24 mouse cellular contexts compared by ENCODE assay signal in the genomic region with DNA sequence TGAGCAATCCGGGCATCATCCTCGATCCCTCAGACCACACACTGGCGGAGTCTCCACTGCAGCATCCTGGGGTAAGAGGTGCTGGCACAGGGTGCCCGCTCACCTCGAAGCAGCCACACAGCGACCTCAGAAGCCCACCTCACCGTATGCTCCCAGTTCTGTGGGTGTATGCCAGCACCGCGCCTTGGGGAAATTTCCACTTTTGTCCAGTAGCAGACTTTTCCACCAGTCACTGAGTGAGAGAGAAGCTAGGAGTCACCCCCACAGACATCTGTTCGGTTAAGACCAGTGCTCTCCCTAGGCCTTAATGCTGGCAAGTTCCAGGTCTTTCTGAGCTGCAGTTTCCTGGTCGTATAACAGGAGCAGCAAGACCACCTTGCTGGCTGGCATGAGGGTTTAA.
DNase-seq lines count a peak whose midpoint lies in the region; ATAC-seq and TF ChIP-seq lines count a peak whose summit lies in the region.
"Had no signal": no experiment of that assay in that cellular context is flagged by ENCODE, and none has a peak within 500 bp of the region (broad histone marks: within the 10 kb centered on the region; RNA-seq: fewer than 3 reads in every experiment).

No protein-coding gene starts in this region.

- H3K4me2 ChIP-seq in limb, embryonic 12.5 days: no peak overlapping the region
- H3K4me2 ChIP-seq in liver, embryonic 12.5 days: no peak overlapping the region
- H3K4me2 ChIP-seq: heart, embryonic 12.5 days; intestine, embryonic 15.5 days; midbrain, embryonic 12.5 days; neural tube, embryonic 12.5 days had no signal

- no peak overlapping the region for H3K9ac ChIP-seq in limb, embryonic 12.5 days (replicated peaks)
- H3K9ac ChIP-seq in liver, embryonic 12.5 days: no peak overlapping the region
- H3K9ac ChIP-seq: heart, embryonic 12.5 days; intestine, embryonic 15.5 days; midbrain, embryonic 12.5 days; neural tube, embryonic 12.5 days had no signal

- H3K4me1 ChIP-seq in embryonic facial prominence, embryonic 10.5 days: peaks cover 63% of the 10 kb centered on the region
- H3K4me1 ChIP-seq in limb, embryonic 12.5 days (replicated peaks): peaks cover 60% of the 10 kb centered on the region
- H3K4me1 ChIP-seq in liver, embryonic 12.5 days: no peaks in the 10 kb centered on the region

- intact Hi-C loops in left cerebral cortex, postnatal 36 days (cut with DNase I): no loop called here
- intact Hi-C loops in left cerebral cortex, adult 2 months (cut with DNase I): no loop called here

- H3K9me3 ChIP-seq in embryonic facial prominence, embryonic 10.5 days: no peaks in the 10 kb centered on the region
- H3K9me3 ChIP-seq in limb, embryonic 12.5 days: no peaks in the 10 kb centered on the region
- no peaks in the 10 kb centered on the region for H3K9me3 ChIP-seq in liver, embryonic 12.5 days (replicated peaks)
- H3K9me3 ChIP-seq: forebrain, embryonic 10.5 days; heart, embryonic 12.5 days; hindbrain, embryonic 10.5 days; intestine, embryonic 15.5 days; midbrain, embryonic 12.5 days; neural tube, embryonic 12.5 days had no signal

- ATAC-seq in frontal cortex, adult (ENCODE audit: low TSS enrichment): peak; percentile 78; the same call in 1 of the 2 replicates
- no peak for ATAC-seq in limb, embryonic 12.5 days (ENCODE audit: insufficient number of reproducible peaks, insufficient read depth, low FRiP score, low TSS enrichment, low read depth)
- no peak for ATAC-seq in liver, embryonic 12.5 days
- ATAC-seq: activated CD4-positive, CD25-positive, alpha-beta regulatory T cell, adult 4 months; forebrain, embryonic 16.5 days; hindbrain, embryonic 16.5 days; intestine, embryonic 15.5 days had no signal

- no peak overlapping the region for H3K4me3 ChIP-seq in left cerebral cortex, adult 2 months
- no peak overlapping the region for H3K4me3 ChIP-seq in embryonic facial prominence, embryonic 10.5 days
- H3K4me3 ChIP-seq in limb, embryonic 12.5 days (replicated peaks): no peak overlapping the region
- H3K4me3 ChIP-seq in liver, embryonic 12.5 days: no peak overlapping the region
- H3K4me3 ChIP-seq: forebrain, embryonic 10.5 days; heart, embryonic 12.5 days; hindbrain, embryonic 10.5 days; intestine, embryonic 15.5 days; midbrain, embryonic 12.5 days; neural tube, embryonic 12.5 days had no signal

- no peak overlapping the region for H3K27ac ChIP-seq in left cerebral cortex, adult 2 months
- peak overlapping the region; percentile 49; the same call in 1 of the 2 replicates for H3K27ac ChIP-seq in embryonic facial prominence, embryonic 10.5 days (replicated peaks)
- H3K27ac ChIP-seq in limb, embryonic 12.5 days: peak overlapping the region; percentile 84
- H3K27ac ChIP-seq in liver, embryonic 12.5 days: no peak overlapping the region
- H3K27ac ChIP-seq: forebrain, embryonic 10.5 days; hindbrain, embryonic 10.5 days; intestine, embryonic 15.5 days; midbrain, embryonic 12.5 days; neural tube, embryonic 12.5 days had no signal

- WGBS in embryonic facial prominence, embryonic 10.5 days: 84% methylated on average over 11 of the region's 11 CpGs
- 68% methylated on average over 11 of the region's 11 CpGs for WGBS in limb, embryonic 12.5 days
- 76% methylated on average over 11 of the region's 11 CpGs for WGBS in liver, embryonic 12.5 days (ENCODE audit: insufficient replicate concordance)

- no peaks in the 10 kb centered on the region for H3K36me3 ChIP-seq in embryonic facial prominence, embryonic 10.5 days (replicated peaks)
- no peaks in the 10 kb centered on the region for H3K36me3 ChIP-seq in limb, embryonic 12.5 days
- no peaks in the 10 kb centered on the region for H3K36me3 ChIP-seq in liver, embryonic 12.5 days
- H3K36me3 ChIP-seq: forebrain, embryonic 10.5 days; heart, embryonic 12.5 days; hindbrain, embryonic 10.5 days; intestine, embryonic 15.5 days; midbrain, embryonic 12.5 days; neural tube, embryonic 12.5 days had no signal

- TF ChIP-seq CTCF in left cerebral cortex, adult 2 months (IDR thresholded peaks at IDR 0.05): no peak

- H3K27me3 ChIP-seq in embryonic facial prominence, embryonic 10.5 days (replicated peaks; ENCODE audit: low read depth, poor library complexity, severe bottlenecking): peaks cover 59% of the 10 kb centered on the region
- H3K27me3 ChIP-seq in limb, embryonic 12.5 days: peaks cover 45% of the 10 kb centered on the region
- peaks cover 36% of the 10 kb centered on the region for H3K27me3 ChIP-seq in liver, embryonic 12.5 days (replicated peaks)
- H3K27me3 ChIP-seq: neural tube, embryonic 12.5 days had no signal

- DNase-seq in frontal cortex, postnatal 10 days (ENCODE audit: low spot score in 2 of 2): no peak
- peak; percentile 40 to 51 for DNase-seq in left cerebral cortex, postnatal 36 days (ENCODE audit: low spot score in 2 of 2)
- DNase-seq in left cerebral cortex, adult 2 months (ENCODE audit: extremely low spot score in 1 of 2, low spot score in 2 of 2): no peak
- DNase-seq in embryonic facial prominence, embryonic 10.5 days (ENCODE audit: low spot score): no peak
- DNase-seq in cerebellum, postnatal 14 days: no peak
- DNase-seq: adrenal gland, adult 8-10 months; cerebellum, adult 18-20 months; cerebellum, postnatal 25 days; embryo, embryonic 11 days; retina, postnatal 1 day; spleen, adult 18-20 months; thymus, postnatal 36 days had no signal

Comparison
In these comparisons a context has a peak if more than half of its experiments do, and no peak if none do; other contexts are left out.
1. DNase-seq: peak in left cerebral cortex, postnatal 36 days (2 of 2); none in frontal cortex, postnatal 10 days (0 of 2), left cerebral cortex, adult 2 months (0 of 2), embryonic facial prominence, embryonic 10.5 days (single experiment) and cerebellum, postnatal 14 days (0 of 2).
2. H3K27ac ChIP-seq: peak in embryonic facial prominence, embryonic 10.5 days (single experiment) and limb, embryonic 12.5 days (single experiment); none in left cerebral cortex, adult 2 months (single experiment) and liver, embryonic 12.5 days (single experiment).